Mouse (Mus musculus): ENCODE results near the gene Qser1.

- TF ChIP-seq POLR2A (IDR thresholded peaks at IDR 0.05; ENCODE audit: control insufficient read depth, low read depth, low read length) (no peak), CTCF (IDR thresholded peaks at IDR 0.05; ENCODE audit: control insufficient read depth, insufficient read depth, insufficient replicate concordance, low read depth, low read length) (no peak)
Observed at GRCm38 (mm10) chr2:104748652-104749183, 67.8 kb downstream of the Qser1 start.
